Mouse (Mus musculus): ENCODE measurements around the gene Ncaph.
"Not testable (repeated sequence)": the region's sequence is repeated elsewhere in the genome, so short reads cannot be mapped to it uniquely, and the experiment has no call there.

Ncaph gene

GRCm38 (mm10) chr2:127133621-127134461 lies at the start of gene Ncaph:
Ncaph (minus strand) TSS chr2:127133954.
- peak; percentile 82 for DNase-seq

GRCm38 (mm10) chr2:127182598-127183381 lies 49.0 kb upstream of the Ncaph start:
- peak; percentile 87 for DNase-seq

- DNase-seq: not testable (repeated sequence)
These were observed 32.5 kb upstream of the Ncaph start for GRCm38 (mm10) chr2:127166261-127166660.

- DNase-seq: no peak
These were observed 31.9 kb upstream of the Ncaph start for GRCm38 (mm10) chr2:127165675-127166074.

GRCm38 (mm10) chr2:127145699-127146098 lies 11.9 kb upstream of the Ncaph start:
- DNase-seq: no peak

- no peak for DNase-seq
These were observed 9.7 kb upstream of the Ncaph start, which contains the start of gene Itpripl1 for GRCm38 (mm10) chr2:127143158-127144063. Itpripl1 (minus strand) TSS chr2:127143442.

GRCm38 (mm10) chr2:127142577-127143157 lies 8.9 kb upstream of the Ncaph start:
- DNase-seq: no peak

- DNase-seq: no peak
These were observed 8.3 kb upstream of the Ncaph start for GRCm38 (mm10) chr2:127142031-127142430.

- no peak for DNase-seq
These were observed 6.3 kb upstream of the Ncaph start for GRCm38 (mm10) chr2:127140011-127140410.

GRCm38 (mm10) chr2:127139605-127140004 lies 5.9 kb upstream of the Ncaph start:
- no peak for DNase-seq

- DNase-seq: no peak
These were observed 5.3 kb upstream of the Ncaph start for GRCm38 (mm10) chr2:127139094-127139493.

- DNase-seq: no peak
These were observed 4.7 kb upstream of the Ncaph start for GRCm38 (mm10) chr2:127138449-127138848.

- no peak for DNase-seq
These were observed 4.2 kb upstream of the Ncaph start for GRCm38 (mm10) chr2:127137838-127138420.

- DNase-seq: no peak
These were observed 3.2 kb upstream of the Ncaph start for GRCm38 (mm10) chr2:127136979-127137378.

- DNase-seq: not testable (repeated sequence)
These were observed 1.5 kb upstream of the Ncaph start for GRCm38 (mm10) chr2:127135255-127135654.

- no peak for DNase-seq
These were observed 2.4 kb downstream of the Ncaph start for GRCm38 (mm10) chr2:127131353-127131752.

- no peak for DNase-seq
These were observed 4.8 kb downstream of the Ncaph start for GRCm38 (mm10) chr2:127128926-127129325.

- DNase-seq: no peak
These were observed 12.0 kb downstream of the Ncaph start for GRCm38 (mm10) chr2:127121591-127122235.

- no peak for DNase-seq
These were observed 24.8 kb downstream of the Ncaph start for GRCm38 (mm10) chr2:127108986-127109385.

GRCm38 (mm10) chr2:127092000-127092399 lies 41.8 kb downstream of the Ncaph start:
- no peak for DNase-seq

- DNase-seq: not testable (repeated sequence)
These were observed 43.6 kb downstream of the Ncaph start for GRCm38 (mm10) chr2:127090151-127090550.

Data from cerebellum, adult 11-12 months (tissue).